Mouse (Mus musculus) stomach, postnatal 0 days (tissue): ENCODE results near the gene Klhl5.

ENCODE experiments used
- CTCF ChIP-seq: IDR thresholded peaks from 2 replicates; pipeline ENCODE4 v1.5.1; 2016; ENCODE audit warnings: antibody characterized with exemption, low read depth, mild to moderate bottlenecking, moderate library complexity
- EP300 ChIP-seq: optimal IDR thresholded peaks from 2 replicates; pipeline ENCODE3; 2016; ENCODE audit warnings: antibody characterized with exemption

DNA sequence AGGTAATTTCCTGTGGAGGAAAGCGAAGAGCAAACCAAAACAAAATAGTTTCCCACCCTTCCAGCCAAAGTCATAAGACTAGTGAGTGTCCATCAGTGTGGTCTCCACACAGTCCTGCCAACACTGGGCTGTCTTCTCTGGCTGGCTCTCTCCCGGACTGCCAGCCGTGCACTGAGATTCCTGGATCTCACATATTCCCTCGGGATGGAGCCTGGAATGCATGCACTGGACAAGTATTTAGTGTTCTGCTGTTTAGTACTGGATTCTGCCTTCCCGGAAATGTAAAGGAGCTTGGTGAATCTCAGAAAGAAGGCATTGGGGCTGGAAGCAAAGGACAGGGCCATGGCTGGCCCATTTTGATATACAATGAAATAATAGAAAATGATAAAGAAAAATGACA, 55.7 kb downstream of the Klhl5 start:
- TF ChIP-seq CTCF (no peak), EP300 (no peak)
